Mouse (Mus musculus): ENCODE measurements around the gene Ccdc81.

Gene Ccdc81

DNA sequence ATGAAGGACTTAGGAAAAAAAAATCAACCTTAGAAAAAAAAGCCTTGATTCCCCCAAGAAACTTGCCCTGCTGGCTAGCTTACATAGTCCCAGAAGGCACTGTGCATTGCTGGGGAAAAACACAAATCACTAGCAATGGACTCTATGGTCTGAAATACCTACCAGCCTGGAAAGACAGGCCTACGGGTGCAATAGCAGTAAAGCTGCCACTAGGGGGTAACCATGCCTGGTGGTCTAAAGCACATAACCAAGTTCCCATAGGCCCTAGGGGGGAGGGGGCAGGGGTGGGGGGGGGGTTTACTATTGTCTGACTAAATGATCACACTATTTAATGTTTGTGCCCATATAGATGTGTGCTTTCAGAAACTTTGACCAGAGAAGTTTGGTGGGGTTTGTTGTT, 38.7 kb downstream of the Ccdc81 start:
- no peak for DNase-seq

DNA sequence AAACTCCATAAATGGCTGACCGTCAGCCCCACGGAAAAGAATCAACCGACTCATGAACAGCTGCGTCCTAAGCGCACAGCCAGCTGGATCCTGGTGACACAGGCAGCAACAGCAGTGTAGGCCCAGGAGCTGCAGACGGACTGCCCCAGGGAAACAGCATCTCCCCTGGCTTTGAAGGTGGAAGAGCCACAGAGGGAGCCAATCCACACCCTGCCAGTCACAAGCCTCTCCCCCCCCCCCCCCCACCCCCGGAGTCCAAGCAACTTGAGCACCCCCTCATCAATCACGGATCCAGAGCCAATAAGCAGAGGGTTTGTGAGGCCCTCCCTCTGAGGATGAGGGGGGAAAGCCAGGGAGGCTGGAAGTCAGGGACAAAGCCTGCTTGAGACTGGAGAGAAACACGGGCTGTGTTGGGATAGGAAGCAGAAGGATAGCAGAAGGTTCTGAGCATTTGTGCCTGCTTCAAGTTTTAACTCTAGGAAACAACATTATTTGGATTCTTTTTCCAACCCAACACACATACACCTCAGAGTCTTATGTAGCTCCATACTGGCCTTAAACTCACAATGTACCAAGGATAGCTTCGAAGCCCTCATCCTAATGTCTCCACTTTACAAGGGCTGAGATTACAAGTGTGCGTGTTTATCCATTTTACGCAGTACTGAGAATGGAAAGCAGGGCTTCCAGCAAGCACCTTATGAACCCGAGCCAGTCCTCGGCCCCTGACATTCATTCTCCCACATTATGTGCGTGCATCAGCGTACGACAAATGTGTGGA, 46.8 kb downstream of the Ccdc81 start:
- DNase-seq = no peak

- no peak for DNase-seq
These were observed 48.2 kb downstream of the Ccdc81 start for GRCm38 (mm10) chr7:89855196-89855595.

GRCm38 (mm10) chr7:89853131-89853530, 50.3 kb downstream of the Ccdc81 start:
- DNase-seq = no peak

- no peak for DNase-seq
These were observed 51.0 kb downstream of the Ccdc81 start for GRCm38 (mm10) chr7:89852158-89853095.

- peak in 1 of 2 experiments; percentile 21 for DNase-seq
These were observed 52.9 kb downstream of the Ccdc81 start for GRCm38 (mm10) chr7:89850510-89850909.

DNA sequence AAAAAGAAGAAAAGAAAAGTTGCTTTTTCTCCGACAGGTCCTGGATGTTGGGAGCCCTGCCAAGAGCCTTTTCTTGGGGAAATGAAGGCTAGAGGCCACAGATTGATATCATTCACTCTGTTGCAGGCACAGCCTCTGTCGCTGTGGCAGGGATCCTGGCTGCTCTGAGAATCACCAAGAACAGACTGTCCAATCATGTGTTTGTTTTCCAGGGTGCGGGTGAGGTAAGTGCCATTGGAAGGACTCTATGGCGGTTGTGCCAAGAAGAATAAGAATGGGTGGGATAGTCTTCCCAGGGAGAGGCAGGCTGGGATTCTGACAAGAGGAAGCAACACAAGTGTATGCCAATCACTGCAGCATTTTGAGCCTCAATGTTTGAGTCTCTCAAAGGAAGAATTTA, 57.8 kb downstream of the Ccdc81 start:
- DNase-seq = no peak

GRCm38 (mm10) chr7:89843533-89843932, 59.9 kb downstream of the Ccdc81 start:
- peak; percentile 27 to 76 for DNase-seq

GRCm38 (mm10) chr7:89843121-89843520, 60.3 kb downstream of the Ccdc81 start:
- no peak for DNase-seq

DNA sequence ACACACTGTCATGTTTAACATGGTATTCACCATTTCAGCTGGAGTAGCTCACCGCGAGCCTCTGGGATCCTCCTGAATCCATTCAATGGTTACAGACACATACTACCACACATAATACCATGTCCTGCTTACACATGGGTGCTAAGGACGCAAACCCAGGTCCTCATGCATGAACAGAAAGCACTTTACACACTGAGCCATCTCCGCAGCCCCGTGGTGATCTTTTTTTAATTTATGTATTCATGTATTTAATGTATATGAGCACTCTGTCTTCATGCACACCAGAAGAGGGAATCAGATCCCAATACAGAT, 61.1 kb downstream of the Ccdc81 start:
- no peak for DNase-seq

DNA sequence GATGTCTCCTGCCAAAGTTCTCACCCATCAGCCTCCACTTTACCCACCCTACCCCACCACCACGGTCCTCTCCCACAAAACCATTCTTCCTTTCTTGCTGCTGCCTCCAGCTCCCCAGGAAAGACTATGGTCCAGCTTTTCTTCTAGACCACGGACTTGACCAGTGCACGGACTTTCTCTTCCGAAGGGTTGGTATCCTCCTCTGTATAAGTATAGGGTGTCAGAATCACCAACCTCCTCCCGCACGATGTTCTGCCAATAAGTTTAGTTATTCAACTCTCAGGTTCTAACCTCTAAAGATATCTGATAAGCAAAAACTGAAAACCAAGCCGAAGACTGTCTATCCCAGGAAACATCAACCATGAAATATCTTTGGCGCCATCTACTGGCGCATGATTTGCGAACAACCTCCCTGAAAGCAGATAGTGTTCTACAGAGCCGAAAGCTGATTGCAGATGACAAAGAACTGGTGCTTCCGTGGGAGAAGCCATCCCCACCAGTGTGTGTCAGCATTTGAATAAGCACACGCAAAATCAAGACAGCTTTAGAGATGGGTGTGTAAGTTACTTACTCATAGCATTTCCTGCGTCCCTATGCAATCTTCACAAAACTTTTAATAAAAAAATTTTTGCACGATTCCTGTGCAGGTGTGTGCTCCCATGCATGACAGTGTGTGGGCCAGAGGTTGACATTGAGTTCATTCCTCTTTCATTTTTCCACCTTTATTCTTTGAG, 61.6 kb downstream of the Ccdc81 start:
- peak; percentile 85 to 92 for DNase-seq

GRCm38 (mm10) chr7:89839721-89840120, 63.7 kb downstream of the Ccdc81 start:
- DNase-seq = peak in 1 of 2 experiments; percentile 14

GRCm38 (mm10) chr7:89837841-89838240, 65.6 kb downstream of the Ccdc81 start:
- peak; percentile 13 to 32 for DNase-seq

- no peak for DNase-seq
These were observed 66.8 kb downstream of the Ccdc81 start for GRCm38 (mm10) chr7:89836676-89837075.

DNA sequence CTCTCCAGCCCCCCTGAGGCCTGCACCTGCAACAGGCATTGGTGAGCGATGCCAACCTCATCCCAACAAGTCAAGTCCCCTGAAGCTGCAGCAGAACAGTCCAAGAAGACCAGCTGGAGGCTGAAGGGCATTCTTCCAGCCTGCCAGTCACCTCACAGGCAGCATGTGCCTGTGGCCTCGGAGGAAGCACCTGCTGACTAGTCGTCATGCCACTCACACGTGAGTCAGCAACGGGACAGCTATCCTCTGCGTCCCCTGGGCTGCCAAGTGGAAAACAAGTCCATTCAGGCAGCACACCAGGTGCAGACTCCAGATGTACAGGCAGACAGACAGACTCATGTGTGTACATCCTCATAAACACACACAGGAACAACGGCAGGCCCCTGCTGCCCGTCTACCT, 67.9 kb downstream of the Ccdc81 start:
- no peak for DNase-seq

DNA sequence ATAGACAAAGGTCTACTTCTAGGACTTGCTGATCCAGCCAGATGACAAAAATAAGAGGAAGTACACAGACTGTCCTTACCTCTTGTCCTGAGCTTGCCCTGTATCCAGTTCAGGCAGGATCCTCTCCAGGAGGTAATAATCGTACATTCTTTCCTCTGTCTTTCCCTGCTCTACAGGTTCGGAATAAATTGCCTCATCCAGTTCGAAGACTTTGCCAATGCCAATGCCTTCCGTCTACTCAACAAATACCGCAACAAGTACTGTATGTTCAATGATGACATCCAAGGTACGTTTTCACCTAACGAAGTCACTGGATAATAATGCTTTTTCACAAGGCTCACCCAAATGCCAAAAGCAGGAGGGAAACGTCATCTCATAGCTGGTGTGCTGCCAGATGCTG, 69.9 kb downstream of the Ccdc81 start:
- DNase-seq = no peak

- DNase-seq = peak; percentile 27 to 28
These were observed 74.2 kb downstream of the Ccdc81 start for GRCm38 (mm10) chr7:89829201-89829600.

- DNase-seq = no peak
These were observed 74.9 kb downstream of the Ccdc81 start for GRCm38 (mm10) chr7:89828436-89829065.
